23 mouse cellular contexts compared by ENCODE assay signal in the genomic region with DNA sequence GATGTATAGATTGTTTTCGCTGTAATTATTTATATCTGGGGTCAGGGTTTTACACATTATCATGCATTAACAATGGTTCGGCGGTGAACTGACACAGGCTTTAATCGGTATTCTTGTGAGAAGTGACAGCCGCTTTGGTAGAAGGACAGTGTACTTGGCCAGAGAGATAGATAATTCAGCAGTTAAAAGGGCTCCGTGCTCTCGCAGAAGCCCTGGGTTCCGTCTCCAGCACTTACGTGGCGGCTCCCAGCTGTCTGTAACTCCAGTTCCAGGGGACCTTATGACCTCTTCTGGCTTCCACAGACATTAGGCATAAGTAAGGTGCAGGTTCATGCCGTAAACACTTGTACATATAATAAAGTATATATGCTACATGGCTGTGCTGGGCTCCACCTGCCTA.
DNase-seq lines count a peak whose midpoint lies in the region; ATAC-seq and TF ChIP-seq lines count a peak whose summit lies in the region.
"Had no signal": no experiment of that assay in that cellular context is flagged by ENCODE, and none has a peak within 500 bp of the region (broad histone marks: within the 10 kb centered on the region; RNA-seq: fewer than 3 reads in every experiment).

No protein-coding gene starts in this region.

- H3K9me3 ChIP-seq in heart, embryonic 11.5 days (replicated peaks; ENCODE audit: control insufficient read depth, low read length) = no peaks in the 10 kb centered on the region
- H3K9me3 ChIP-seq in heart, embryonic 15.5 days (replicated peaks) = no peaks in the 10 kb centered on the region
- H3K9me3 ChIP-seq in liver, postnatal 0 days (ENCODE audit: low read length) = no peaks in the 10 kb centered on the region
- H3K9me3 ChIP-seq: embryonic facial prominence, embryonic 12.5 days; forebrain, embryonic 13.5 days; hindbrain, embryonic 15.5 days had no signal

- H3K27ac ChIP-seq in heart, embryonic 11.5 days (ENCODE audit: low read depth, low read length) = peak overlapping the region; percentile 67
- H3K27ac ChIP-seq in heart, embryonic 15.5 days = peak overlapping the region; percentile 8
- 0 out of 2 replicates have a peak overlapping the region, but pooled peaks have one; percentile 57 for H3K27ac ChIP-seq in liver, postnatal 0 days (ENCODE audit: low read depth)
- H3K27ac ChIP-seq: embryonic facial prominence, embryonic 12.5 days; forebrain, embryonic 13.5 days; hindbrain, embryonic 15.5 days had no signal

- H3K4me3 ChIP-seq in heart, embryonic 11.5 days (ENCODE audit: low read depth, low read length) = no peak overlapping the region
- no peak overlapping the region for H3K4me3 ChIP-seq in heart, embryonic 15.5 days
- H3K4me3 ChIP-seq in liver, postnatal 0 days (ENCODE audit: low read depth, low read length) = no peak overlapping the region
- H3K4me3 ChIP-seq: embryonic facial prominence, embryonic 12.5 days; forebrain, embryonic 13.5 days; hindbrain, embryonic 15.5 days had no signal

- no peaks in the 10 kb centered on the region for H3K36me3 ChIP-seq in heart, embryonic 11.5 days (ENCODE audit: control insufficient read depth, insufficient read depth, low read length)
- H3K36me3 ChIP-seq in heart, embryonic 15.5 days = no peaks in the 10 kb centered on the region
- no peaks in the 10 kb centered on the region for H3K36me3 ChIP-seq in liver, postnatal 0 days (replicated peaks; ENCODE audit: insufficient read depth, low read length)
- H3K36me3 ChIP-seq: embryonic facial prominence, embryonic 12.5 days; G1E; hindbrain, embryonic 15.5 days had no signal

- no peak for TF ChIP-seq CTCF in liver, postnatal 0 days (IDR thresholded peaks at IDR 0.05; ENCODE audit: low read depth)

- no peaks in the 10 kb centered on the region for H3K27me3 ChIP-seq in heart, embryonic 11.5 days (ENCODE audit: control insufficient read depth, insufficient read depth, low read length)
- no peaks in the 10 kb centered on the region for H3K27me3 ChIP-seq in heart, embryonic 15.5 days
- H3K27me3 ChIP-seq in liver, postnatal 0 days (ENCODE audit: insufficient read depth, low read length) = no peaks in the 10 kb centered on the region
- H3K27me3 ChIP-seq: embryonic facial prominence, embryonic 12.5 days; forebrain, embryonic 13.5 days; hindbrain, embryonic 15.5 days had no signal

- H3K4me1 ChIP-seq in heart, embryonic 11.5 days (ENCODE audit: control insufficient read depth, insufficient read depth, low read length) = peaks cover 27% of the 10 kb centered on the region
- H3K4me1 ChIP-seq in heart, embryonic 15.5 days (replicated peaks) = peaks cover 29% of the 10 kb centered on the region
- H3K4me1 ChIP-seq in liver, postnatal 0 days (ENCODE audit: insufficient read depth) = peaks cover 19% of the 10 kb centered on the region
- H3K4me1 ChIP-seq: hindbrain, embryonic 15.5 days had no signal

- WGBS in heart, embryonic 11.5 days (ENCODE audit: insufficient replicate concordance) = 38% methylated on average over 11 of the region's 11 CpGs
- WGBS in heart, embryonic 15.5 days = 37% methylated on average over 11 of the region's 11 CpGs
- WGBS in liver, postnatal 0 days (ENCODE audit: insufficient replicate concordance) = 85% methylated on average over 11 of the region's 11 CpGs

- H3K4me2 ChIP-seq in heart, embryonic 11.5 days = no peak overlapping the region
- no peak overlapping the region for H3K4me2 ChIP-seq in heart, embryonic 15.5 days
- H3K4me2 ChIP-seq in liver, postnatal 0 days (ENCODE audit: low read depth, low read length) = no peak overlapping the region
- H3K4me2 ChIP-seq: embryonic facial prominence, embryonic 12.5 days; forebrain, embryonic 13.5 days; hindbrain, embryonic 15.5 days had no signal

- DNase-seq in embryo, embryonic 10.5 days (ENCODE audit: low spot score) = peak; percentile 17
- no peak for DNase-seq in embryo, embryonic 9.5 days (ENCODE audit: extremely low spot score)
- DNase-seq in heart, postnatal 36 days = no peak
- no peak for DNase-seq in heart, postnatal 4 days
- no peak for DNase-seq in liver, postnatal 0 days
- no peak for DNase-seq in liver
- DNase-seq: adrenal gland, adult 8-10 months; adrenal gland, postnatal 36 days; B cell, adult 2 months; cerebellum, adult 2 months; cerebellum, postnatal 10 days; embryo, embryonic 11 days; forebrain, postnatal 0 days; gastrocnemius, postnatal 14 days; kidney, adult 2 months had no signal

- TF ChIP-seq EP300 in liver, postnatal 0 days (IDR thresholded peaks at IDR 0.05; ENCODE audit: low read depth) = no peak

- no peak overlapping the region for H3K9ac ChIP-seq in heart, embryonic 11.5 days (ENCODE audit: low read depth, low read length)
- H3K9ac ChIP-seq in heart, embryonic 15.5 days = no peak overlapping the region
- no peak overlapping the region for H3K9ac ChIP-seq in liver, postnatal 0 days (replicated peaks)
- H3K9ac ChIP-seq: embryonic facial prominence, embryonic 12.5 days; forebrain, embryonic 13.5 days; forebrain, postnatal 0 days; hindbrain, embryonic 15.5 days had no signal

- no peak for ATAC-seq in heart, embryonic 11.5 days (replicated peaks; ENCODE audit: insufficient number of reproducible peaks, low FRiP score, low TSS enrichment)
- no peak for ATAC-seq in heart, embryonic 15.5 days (replicated peaks; ENCODE audit: insufficient number of reproducible peaks, insufficient read depth, low FRiP score, low read depth)
- ATAC-seq in liver, postnatal 0 days = no peak
- ATAC-seq: CD4-positive, CD25-positive, alpha-beta regulatory T cell, adult 4 months; forebrain, embryonic 13.5 days; forebrain, postnatal 0 days; intestine, embryonic 16.5 days had no signal

- intact Hi-C loops in heart, postnatal 36 days (cut with DNase I) = no loop called here

Comparison
In these comparisons a context has a peak if more than half of its experiments do, and no peak if none do; other contexts are left out.
1. H3K27ac ChIP-seq: peak in every context shown above with its lines; median percentile 67 in heart, embryonic 11.5 days; 57 in liver, postnatal 0 days; 8 in heart, embryonic 15.5 days.